Mouse (Mus musculus) spleen, postnatal 4 days (tissue): ENCODE measurements around the gene Ntm.

ENCODE experiments used
- DNase-seq, 2 experiments: peaks; one replicate each; pipeline ENCODE4 v3.0.0; 2022; ENCODE audit warnings: low spot score in 2 of 2

The Ntm gene

GRCm38 (mm10) chr9:29759060-29759459 is 203.9 kb downstream of the Ntm start:
- DNase-seq, result no peak

GRCm38 (mm10) chr9:29754374-29754773 is 208.6 kb downstream of the Ntm start:
- no peak for DNase-seq

GRCm38 (mm10) chr9:29751396-29751795 is 211.5 kb downstream of the Ntm start:
- no peak for DNase-seq

- DNase-seq, result no peak
Measured at GRCm38 (mm10) chr9:29750371-29751014, 212.4 kb downstream of the Ntm start.

GRCm38 (mm10) chr9:29748070-29748469 is 214.9 kb downstream of the Ntm start:
- DNase-seq, result no peak

- no peak for DNase-seq
Measured at GRCm38 (mm10) chr9:29738835-29739526, 224.0 kb downstream of the Ntm start.

GRCm38 (mm10) chr9:29736031-29736430 is 226.9 kb downstream of the Ntm start:
- DNase-seq, result no peak

- DNase-seq, result no peak
Measured at GRCm38 (mm10) chr9:29732895-29733294, 230.0 kb downstream of the Ntm start.

- no peak for DNase-seq
Measured at GRCm38 (mm10) chr9:29731672-29732071, 231.3 kb downstream of the Ntm start.

- no peak for DNase-seq
Measured at GRCm38 (mm10) chr9:29727540-29728432, 235.2 kb downstream of the Ntm start.

- no peak for DNase-seq
Measured at GRCm38 (mm10) chr9:29721461-29721860, 241.5 kb downstream of the Ntm start.

GRCm38 (mm10) chr9:29716795-29717194 is 246.1 kb downstream of the Ntm start:
- DNase-seq, result no peak

GRCm38 (mm10) chr9:29698276-29698675 is 264.7 kb downstream of the Ntm start:
- DNase-seq, result no peak

GRCm38 (mm10) chr9:29694151-29694550 is 268.8 kb downstream of the Ntm start:
- no peak for DNase-seq

- DNase-seq, result no peak
Measured at GRCm38 (mm10) chr9:29691186-29691855, 271.6 kb downstream of the Ntm start.

GRCm38 (mm10) chr9:29682224-29682623 is 280.7 kb downstream of the Ntm start:
- no peak for DNase-seq

GRCm38 (mm10) chr9:29680677-29681076 is 282.3 kb downstream of the Ntm start:
- DNase-seq, result no peak

GRCm38 (mm10) chr9:29673911-29674310 is 289.0 kb downstream of the Ntm start:
- no peak for DNase-seq

- DNase-seq, result no peak
Measured at GRCm38 (mm10) chr9:29671861-29672260, 291.1 kb downstream of the Ntm start.

GRCm38 (mm10) chr9:29663286-29663685 is 299.7 kb downstream of the Ntm start:
- no peak for DNase-seq

- no peak for DNase-seq
Measured at GRCm38 (mm10) chr9:29661468-29662145, 301.3 kb downstream of the Ntm start.
